Mouse (Mus musculus) testis, adult 2 months (tissue): ENCODE results near the gene Slc2a2. TPM values are rescaled to one million over a fixed set of nuclear protein-coding genes. Genes with fewer than 3 reads are reported as not detected.
"Not testable (repeated sequence)": the region's sequence is repeated elsewhere in the genome, so short reads cannot be mapped to it uniquely, and the experiment has no call there.

ENCODE experiments used
- H3K27ac ChIP-seq: fragments of 200-500 bp; 2 replicates; pipeline ENCODE4 v1.5.1; 2012; ENCODE audit warnings: low read depth, low read length; ENCODE audit not compliant: control insufficient read depth, insufficient read depth
- H3K27me3 ChIP-seq: fragments of 200-500 bp; 2 replicates; pipeline ENCODE4 v1.6.1; 2012; ENCODE audit warnings: mild to moderate bottlenecking, low read length, moderate library complexity; ENCODE audit not compliant: control insufficient read depth, insufficient read depth
- H3K36me3 ChIP-seq: fragments of 200-500 bp; 2 replicates; pipeline ENCODE4 v1.6.1; 2012; ENCODE audit warnings: mild to moderate bottlenecking, low read length; ENCODE audit not compliant: control insufficient read depth, insufficient read depth
- H3K4me1 ChIP-seq: fragments of 200-500 bp; 2 replicates; pipeline ENCODE4 v1.6.1; 2012; ENCODE audit warnings: low read length; ENCODE audit not compliant: control insufficient read depth, insufficient read depth
- H3K4me3 ChIP-seq: fragments of 200-500 bp; 2 replicates; pipeline ENCODE4 v1.5.1; 2012; ENCODE audit warnings: low read depth, mild to moderate bottlenecking, low read length, moderate library complexity, mixed read lengths; ENCODE audit not compliant: control insufficient read depth
- CTCF ChIP-seq: fragments of 200-500 bp; IDR thresholded peaks from 2 replicates; pipeline ENCODE4 v1.5.1; 2012; ENCODE audit warnings: low read depth, mild to moderate bottlenecking, inconsistent platforms, low read length, moderate library complexity; ENCODE audit not compliant: control insufficient read depth, insufficient read depth, insufficient replicate concordance
- POLR2A ChIP-seq: fragments of 200-500 bp; IDR thresholded peaks from 2 replicates; pipeline ENCODE4 v1.6.1; 2012; ENCODE audit warnings: low read depth, mild to moderate bottlenecking, inconsistent platforms, low read length, moderate library complexity; ENCODE audit not compliant: control insufficient read depth
- polyA plus RNA-seq: library from polyadenylated mRNA; depleted of rRNA; stranded (reverse); fragments of >200 nt; gene quantifications from 2 replicates; pipeline ENCODE4 v1.2.3, GENCODE M21; 2012

The Slc2a2 gene
- polyA plus RNA-seq, 1 experiment = 0.26 TPM

GRCm38 (mm10) chr3:28755477-28755876, 57.8 kb downstream of the Slc2a2 start:
- Histone ChIP-seq H3K4me3 (no peak overlapping the region), H3K4me1 (no peaks in the 10 kb centered on the region), H3K36me3 (no peaks in the 10 kb centered on the region), H3K27me3 (no peaks in the 10 kb centered on the region), H3K27ac (no peak overlapping the region)
- no peak for TF ChIP-seq POLR2A
- no peak for TF ChIP-seq CTCF

- TF ChIP-seq POLR2A = no peak
- no peak for TF ChIP-seq CTCF
- Histone ChIP-seq H3K4me3 (no peak overlapping the region), H3K36me3 (no peaks in the 10 kb centered on the region), H3K27me3 (no peaks in the 10 kb centered on the region), H3K4me1 (no peaks in the 10 kb centered on the region), H3K27ac (no peak overlapping the region)
Measured at GRCm38 (mm10) chr3:28761225-28761789, 63.6 kb downstream of the Slc2a2 start.

- H3K27ac ChIP-seq = no peak overlapping the region
- H3K27me3 ChIP-seq = no peaks in the 10 kb centered on the region
- no peak for TF ChIP-seq CTCF
- no peak for TF ChIP-seq POLR2A
- no peaks in the 10 kb centered on the region for H3K36me3 ChIP-seq
- H3K4me3 ChIP-seq = no peak overlapping the region
- no peaks in the 10 kb centered on the region for H3K4me1 ChIP-seq
Measured at GRCm38 (mm10) chr3:28766935-28767334, 69.2 kb downstream of the Slc2a2 start.

DNA sequence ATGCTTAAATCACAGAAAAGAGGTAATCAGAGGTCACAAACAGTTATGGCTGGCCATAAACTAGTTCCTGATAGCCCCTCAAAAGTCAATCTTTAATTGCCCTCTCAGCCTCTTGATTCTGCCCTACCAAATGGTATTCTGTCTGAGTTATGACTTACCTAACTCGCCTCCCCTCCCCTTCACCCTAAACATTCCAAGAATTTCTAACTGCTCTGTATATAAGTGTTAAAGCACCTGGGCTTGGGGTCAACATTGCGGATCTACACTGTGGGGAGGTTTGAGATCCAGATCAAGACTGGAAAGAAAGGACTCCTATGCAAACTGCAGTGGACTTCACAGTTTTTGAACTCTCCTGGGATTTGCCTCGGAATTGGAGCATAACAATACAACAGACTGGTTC, 70.5 kb downstream of the Slc2a2 start:
- no peaks in the 10 kb centered on the region for H3K27me3 ChIP-seq
- no peaks in the 10 kb centered on the region for H3K4me1 ChIP-seq
- H3K36me3 ChIP-seq = no peaks in the 10 kb centered on the region
- no peak overlapping the region for H3K4me3 ChIP-seq
- no peak overlapping the region for H3K27ac ChIP-seq
- no peak for TF ChIP-seq CTCF
- no peak for TF ChIP-seq POLR2A

GRCm38 (mm10) chr3:28772919-28773318, 75.2 kb downstream of the Slc2a2 start:
- not testable (repeated sequence) for H3K27ac ChIP-seq, H3K4me1 ChIP-seq, H3K27me3 ChIP-seq, H3K4me3 ChIP-seq, H3K36me3 ChIP-seq

DNA sequence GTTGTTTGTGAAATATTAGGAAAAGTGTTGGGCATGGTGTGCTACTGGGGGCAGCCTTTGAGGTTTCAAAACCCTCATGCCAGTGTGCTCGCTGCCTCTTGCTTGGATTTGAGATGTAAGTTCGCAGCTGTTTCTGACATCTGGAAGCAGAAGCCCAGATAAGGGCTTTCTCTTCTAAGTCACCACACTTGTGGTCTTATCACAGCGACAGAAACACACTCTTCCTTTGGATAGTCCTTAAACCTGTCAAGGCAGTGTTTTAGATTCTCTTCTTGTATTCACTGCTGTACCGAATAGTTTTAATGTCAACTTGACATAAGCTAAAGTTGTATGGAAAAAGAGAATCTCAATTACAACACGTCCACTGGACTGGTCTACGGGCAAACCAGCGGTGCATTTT, 77.7 kb downstream of the Slc2a2 start:
- no peak for TF ChIP-seq CTCF
- TF ChIP-seq POLR2A = no peak

GRCm38 (mm10) chr3:28775958-28776357, 78.3 kb downstream of the Slc2a2 start:
- H3K27me3 ChIP-seq = no peaks in the 10 kb centered on the region
- no peak overlapping the region for H3K4me3 ChIP-seq
- TF ChIP-seq CTCF = no peak
- TF ChIP-seq POLR2A = no peak
- H3K4me1 ChIP-seq = peaks cover 6% of the 10 kb centered on the region
- H3K27ac ChIP-seq = no peak overlapping the region
- H3K36me3 ChIP-seq = no peaks in the 10 kb centered on the region

More for the DNA sequence above, 77.7 kb downstream of the Slc2a2 start:
- no peaks in the 10 kb centered on the region for H3K36me3 ChIP-seq
- H3K4me3 ChIP-seq = no peak overlapping the region
- H3K27me3 ChIP-seq = no peaks in the 10 kb centered on the region
- H3K27ac ChIP-seq = no peak overlapping the region
- no peaks in the 10 kb centered on the region for H3K4me1 ChIP-seq

GRCm38 (mm10) chr3:28776491-28776890, 78.8 kb downstream of the Slc2a2 start:
- no peak for TF ChIP-seq POLR2A
- Histone ChIP-seq H3K27ac (no peak overlapping the region), H3K36me3 (no peaks in the 10 kb centered on the region), H3K4me3 (no peak overlapping the region), H3K4me1 (peaks cover 6% of the 10 kb centered on the region), H3K27me3 (no peaks in the 10 kb centered on the region)
